Mouse (Mus musculus) lung, embryonic 14.5 days (tissue): ENCODE measurements at regions not wholly inside any gene's neighbourhood (a gene's known extent, or its start where the extent isn't known, plus 50 kb on each side); places are given as distances from the start of the nearest gene placed in this dataset.

Experiments used
- ATAC-seq: fragments of 200-750 bp; cut with Nextera tagmentation; 2 replicates; pipeline ENCODE4 v1.8.0; 2017; ENCODE audit warnings: mild to moderate bottlenecking, moderate TSS enrichment, moderate library complexity; ENCODE audit not compliant: insufficient read depth
- DNase-seq: peaks from one replicate; pipeline ENCODE4 v3.0.0-alpha.2; 2015
- H3K27ac ChIP-seq: fragments of 300-500 bp; sonication (generic); 2 replicates; pipeline ENCODE4 v1.5.1; 2014; ENCODE audit warnings: low read depth, mild to moderate bottlenecking, moderate library complexity
- H3K27me3 ChIP-seq: fragments of 300-500 bp; sonication (generic); 2 replicates; pipeline ENCODE4 v1.6.1; 2014; ENCODE audit warnings: low read length, control low read depth; ENCODE audit not compliant: insufficient read depth
- H3K36me3 ChIP-seq: fragments of 300-500 bp; sonication (generic); 2 replicates; pipeline ENCODE4 v1.6.1; 2014; ENCODE audit warnings: control low read depth; ENCODE audit not compliant: insufficient read depth
- H3K4me1 ChIP-seq: fragments of 300-500 bp; sonication (generic); 2 replicates; pipeline ENCODE4 v1.6.1; 2014; ENCODE audit warnings: antibody characterized with exemption, control low read depth; ENCODE audit not compliant: insufficient read depth
- H3K4me2 ChIP-seq: fragments of 300-500 bp; sonication (generic); 2 replicates; pipeline ENCODE4 v1.6.1; 2014; ENCODE audit warnings: mild to moderate bottlenecking
- H3K4me3 ChIP-seq: fragments of 300-500 bp; sonication (generic); 2 replicates; pipeline ENCODE4 v1.5.1; 2014; ENCODE audit warnings: low read depth, low read length
- H3K9ac ChIP-seq: fragments of 300-500 bp; sonication (generic); 2 replicates; pipeline ENCODE4 v1.6.1; 2014
- H3K9me3 ChIP-seq: fragments of 300-500 bp; sonication (generic); 2 replicates; pipeline ENCODE4 v1.6.1; 2016; ENCODE audit warnings: low read depth, low read length, control low read depth
- CTCF ChIP-seq: IDR thresholded peaks from 2 replicates; pipeline ENCODE4 v1.5.1; 2016; ENCODE audit warnings: antibody characterized with exemption, low read depth
- WGBS: fragments of 180-500 bp; shearing (Covaris S2); extraction: QIAGEN DNeasy Blood & Tissue Kit; methylation state at CpG from one replicate; pipeline ENCODE4 v1.1.7; 2014; 5-methylcytosine and 5-hydroxymethylcytosine counted together

DNA sequence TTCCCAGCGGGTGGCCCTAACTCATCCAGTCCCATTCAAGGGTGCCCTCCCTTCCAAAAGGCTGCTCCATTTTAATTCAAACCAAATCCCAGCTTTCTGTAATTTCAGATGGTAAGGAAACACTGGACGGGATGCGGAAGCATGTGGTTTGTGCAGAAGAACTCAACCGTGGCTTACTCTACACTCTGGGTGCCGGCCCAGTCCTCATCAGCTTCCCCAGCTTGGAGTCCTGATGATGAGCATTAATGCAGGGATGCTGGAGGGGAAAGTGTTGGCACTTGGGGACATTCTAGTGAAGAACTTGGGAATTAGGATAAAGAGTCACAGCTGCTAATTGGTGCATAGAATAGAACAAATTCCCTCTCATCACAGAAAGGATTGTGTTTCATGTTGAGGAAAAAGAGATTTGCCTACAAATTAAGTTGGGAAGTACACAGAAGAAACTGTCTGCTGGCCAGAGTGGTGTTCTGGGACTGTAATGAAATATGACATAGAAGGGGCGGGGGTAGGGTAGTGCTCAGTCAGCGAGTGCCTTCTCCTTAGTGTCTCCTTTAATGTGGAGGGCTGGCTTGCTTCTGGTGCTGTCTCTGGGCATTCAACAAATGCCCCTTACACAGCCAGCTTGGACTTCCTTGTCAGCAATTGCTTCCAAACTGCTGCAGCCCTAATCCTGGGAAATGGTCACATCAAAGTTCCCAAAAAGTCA is 285.0 kb upstream of the Bmper start:
- Histone ChIP-seq H3K27me3 (no peaks in the 10 kb centered on the region), H3K4me3 (no peak overlapping the region), H3K27ac (no peak overlapping the region), H3K4me2 (no peak overlapping the region), H3K36me3 (no peaks in the 10 kb centered on the region), H3K9ac (no peak overlapping the region), H3K4me1 (0 out of 2 replicates have a peak, but pooled peaks cover 3% of the 10 kb centered on the region), H3K9me3 (no peaks in the 10 kb centered on the region)
- no peak for ATAC-seq
- DNase-seq, result no peak
- WGBS, result 82% methylated on average over 7 of the region's 7 CpGs
- TF ChIP-seq CTCF, result no peak

DNA sequence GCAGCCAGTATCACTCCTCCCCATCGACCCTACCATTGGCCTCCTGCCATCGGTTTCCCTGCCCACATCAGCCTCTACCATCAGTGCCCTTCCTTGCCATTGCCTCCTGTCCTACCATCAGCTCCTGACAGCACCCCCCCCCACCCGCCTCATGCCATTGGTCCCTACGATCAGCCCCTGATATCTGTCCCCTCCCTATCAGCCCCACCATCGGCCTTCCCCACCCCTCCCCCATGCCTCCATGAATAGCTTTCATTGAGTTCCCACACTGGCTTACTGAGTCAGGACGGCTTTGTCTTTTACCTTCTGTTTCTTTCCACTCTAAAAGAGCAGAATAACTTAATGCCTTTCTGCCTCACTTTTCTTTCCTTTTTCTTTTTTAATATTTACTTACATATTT is 277.9 kb upstream of the Bmper start:
- Histone ChIP-seq H3K9me3 (no peaks in the 10 kb centered on the region), H3K27ac (no peak overlapping the region), H3K4me1 (no peaks in the 10 kb centered on the region), H3K9ac (no peak overlapping the region), H3K27me3 (no peaks in the 10 kb centered on the region), H3K4me3 (no peak overlapping the region), H3K4me2 (no peak overlapping the region), H3K36me3 (no peaks in the 10 kb centered on the region)
- WGBS, result 86% methylated on average over 6 of the region's 6 CpGs
- ATAC-seq (no peak), DNase-seq (no peak)
- no peak for TF ChIP-seq CTCF

DNA sequence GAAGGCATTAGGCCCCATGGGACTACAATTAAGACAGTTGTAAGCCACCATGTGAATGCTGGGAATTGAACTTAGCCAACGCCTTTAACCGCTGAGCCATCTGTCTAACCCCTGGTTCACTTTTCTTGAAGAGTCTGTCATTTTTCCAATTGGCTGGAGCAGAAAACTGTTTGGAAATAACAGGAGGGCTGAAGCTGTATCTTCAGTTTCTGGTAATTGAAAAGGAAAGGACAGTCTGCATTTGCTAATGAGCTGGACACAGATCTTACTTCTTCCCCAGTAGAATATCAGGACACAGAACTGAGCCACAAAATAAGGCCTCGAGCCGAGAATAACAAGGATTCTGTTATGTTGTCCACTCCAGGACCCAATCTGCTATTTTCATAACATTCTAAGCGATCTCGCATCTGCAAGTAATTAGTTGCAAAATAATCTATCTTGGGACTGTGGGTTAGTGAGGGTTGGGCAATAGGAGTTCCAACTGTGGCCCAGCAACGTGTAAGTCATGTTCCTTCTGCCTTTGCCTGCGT is 277.4 kb upstream of the Bmper start:
- WGBS, result 79% methylated on average over 8 of the region's 8 CpGs
- DNase-seq, result no peak
- H3K9ac ChIP-seq, result no peak overlapping the region

DNA sequence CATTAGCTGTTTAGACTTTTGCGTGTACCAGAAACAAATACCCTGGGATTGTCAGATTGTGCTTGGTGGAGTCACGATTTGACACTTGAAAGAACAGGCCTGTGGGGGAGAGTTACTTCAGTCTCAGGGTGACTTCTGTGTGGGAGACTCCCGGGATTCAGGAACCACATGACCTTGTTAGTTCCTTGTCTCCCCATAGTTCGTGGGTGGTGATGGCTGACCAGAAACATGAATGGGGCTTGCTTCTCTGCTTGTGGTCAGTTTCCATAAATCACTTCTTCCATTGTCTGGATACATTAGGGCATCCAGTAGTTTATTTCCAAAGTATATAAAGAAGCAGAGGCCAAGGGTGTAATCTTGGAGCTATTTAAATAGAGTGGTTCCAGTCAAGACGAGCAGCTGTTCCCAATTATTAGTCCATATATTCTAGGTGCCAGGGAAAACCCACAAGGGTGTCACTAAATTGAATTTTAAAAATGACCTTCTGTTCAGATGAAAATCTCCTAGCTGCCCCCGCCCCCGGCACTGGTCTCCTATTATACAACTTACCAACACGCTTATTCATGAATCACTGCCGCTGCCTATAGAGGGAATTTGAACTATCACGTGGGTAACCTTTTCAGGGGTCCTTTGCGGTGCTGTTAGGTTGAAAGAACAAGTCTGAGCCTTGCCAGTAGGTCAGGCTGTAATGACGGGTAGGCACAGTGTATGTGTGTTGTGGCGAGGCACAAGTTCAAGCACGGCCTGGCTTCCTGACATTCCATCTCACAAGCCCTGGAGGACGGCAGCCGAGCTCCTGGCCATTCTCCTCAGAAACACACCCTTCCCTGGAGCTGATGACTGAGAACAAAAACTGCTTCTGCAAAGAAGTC is 270.1 kb upstream of the Bmper start:
- Histone ChIP-seq H3K4me3 (no peak overlapping the region), H3K9ac (no peak overlapping the region), H3K36me3 (no peaks in the 10 kb centered on the region), H3K4me2 (no peak overlapping the region), H3K27me3 (no peaks in the 10 kb centered on the region), H3K9me3 (no peaks in the 10 kb centered on the region), H3K27ac (no peak overlapping the region), H3K4me1 (no peaks in the 10 kb centered on the region)
- ATAC-seq (no peak), DNase-seq (no peak)
- no peak for TF ChIP-seq CTCF
- WGBS, result 66% methylated on average over 16 of the region's 16 CpGs

More for the DNA sequence above, 277.4 kb upstream of the Bmper start:
- H3K4me2 ChIP-seq, result no peak overlapping the region
- H3K9me3 ChIP-seq, result no peaks in the 10 kb centered on the region
- TF ChIP-seq CTCF, result no peak
- H3K27me3 ChIP-seq, result no peaks in the 10 kb centered on the region
- H3K4me3 ChIP-seq, result no peak overlapping the region
- H3K4me1 ChIP-seq, result no peaks in the 10 kb centered on the region
- H3K36me3 ChIP-seq, result no peaks in the 10 kb centered on the region
- no peak for ATAC-seq
- H3K27ac ChIP-seq, result no peak overlapping the region

DNA sequence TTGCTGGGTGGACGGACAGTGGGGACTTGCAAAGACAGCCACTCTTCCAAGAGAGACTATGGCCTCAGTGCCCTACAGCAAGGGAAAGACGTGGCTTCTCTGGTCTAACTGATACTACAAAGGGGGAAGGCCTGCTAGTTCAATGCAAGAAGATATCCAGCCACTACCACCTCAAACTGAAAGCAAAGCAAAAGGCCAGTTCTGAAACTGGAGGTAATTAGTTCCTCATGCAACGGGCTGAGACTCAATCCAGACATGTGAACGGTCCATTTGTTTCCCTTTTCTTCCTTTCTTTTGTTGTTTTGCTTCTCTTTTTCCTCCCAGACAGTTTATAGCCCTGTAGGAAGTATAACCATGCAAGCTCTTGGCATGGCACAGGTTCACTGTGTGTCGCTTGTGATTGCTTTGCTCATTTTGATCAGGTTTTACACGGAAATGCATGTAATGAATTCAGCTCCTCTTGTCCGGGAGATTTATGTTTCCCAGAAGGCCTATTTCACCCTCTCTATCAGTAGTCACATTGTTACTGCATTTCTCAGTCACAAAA is 260.5 kb upstream of the Bmper start:
- Histone ChIP-seq H3K27ac (no peak overlapping the region), H3K27me3 (no peaks in the 10 kb centered on the region), H3K4me2 (no peak overlapping the region), H3K9me3 (no peaks in the 10 kb centered on the region), H3K9ac (no peak overlapping the region), H3K36me3 (no peaks in the 10 kb centered on the region), H3K4me1 (no peaks in the 10 kb centered on the region), H3K4me3 (no peak overlapping the region)
- TF ChIP-seq CTCF, result no peak
- ATAC-seq (no peak), DNase-seq (no peak)
- WGBS, result 76% methylated on average over 7 of the region's 7 CpGs

DNA sequence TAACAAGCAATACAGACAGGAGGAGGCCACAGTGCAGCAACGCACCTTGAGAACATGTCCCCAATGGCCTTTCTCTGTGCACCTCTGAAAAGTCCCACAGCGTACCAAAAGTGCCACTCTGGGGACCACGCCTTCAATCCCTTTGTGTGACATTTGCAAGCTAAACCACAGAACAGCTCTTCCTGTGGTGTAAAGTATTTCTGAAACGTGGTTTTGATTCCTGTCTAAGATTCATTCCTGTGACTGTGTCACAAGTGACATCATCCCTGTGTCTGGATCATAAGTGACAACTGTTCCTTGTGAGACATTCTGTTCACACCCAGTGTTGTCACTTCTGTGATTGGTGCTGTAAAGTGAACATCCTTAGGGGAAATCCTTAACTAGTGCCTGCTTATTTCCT is 251.6 kb upstream of the Bmper start:
- WGBS, result 77% methylated on average over 4 of the region's 4 CpGs
- no peak for TF ChIP-seq CTCF
- DNase-seq, result no peak
- Histone ChIP-seq H3K9me3 (no peaks in the 10 kb centered on the region), H3K9ac (no peak overlapping the region), H3K4me2 (no peak overlapping the region), H3K4me1 (no peaks in the 10 kb centered on the region), H3K27me3 (no peaks in the 10 kb centered on the region), H3K36me3 (no peaks in the 10 kb centered on the region), H3K4me3 (no peak overlapping the region), H3K27ac (no peak overlapping the region)
- no peak for ATAC-seq

DNA sequence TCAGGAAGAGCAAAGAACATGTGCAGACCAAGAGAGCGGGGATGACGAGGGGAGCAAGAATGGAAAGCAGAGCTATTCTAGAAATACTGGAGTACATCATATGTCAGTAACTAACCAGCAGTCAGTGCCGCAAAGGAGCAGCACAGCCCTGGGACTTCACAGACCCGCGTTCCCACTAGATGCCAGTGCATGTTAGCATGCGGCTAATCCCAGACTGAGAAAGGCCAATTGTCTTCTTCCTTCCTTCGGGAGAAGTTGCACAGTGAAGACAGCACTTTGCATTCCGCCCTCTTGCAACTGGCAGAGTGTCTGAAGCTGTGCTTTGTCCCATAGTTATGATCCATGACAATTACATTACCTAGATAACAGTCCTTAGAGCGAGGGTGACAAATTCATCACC is 246.1 kb upstream of the Bmper start:
- Histone ChIP-seq H3K9ac (no peak overlapping the region), H3K27ac (no peak overlapping the region), H3K4me2 (no peak overlapping the region), H3K27me3 (no peaks in the 10 kb centered on the region), H3K36me3 (no peaks in the 10 kb centered on the region), H3K9me3 (no peaks in the 10 kb centered on the region), H3K4me3 (no peak overlapping the region), H3K4me1 (no peaks in the 10 kb centered on the region)
- 47% methylated on average over 9 of the region's 9 CpGs for WGBS
- no peak for TF ChIP-seq CTCF
- DNase-seq, result no peak
- no peak for ATAC-seq
